ENCODE assay signal across 27 mouse cellular contexts in genomic region chr10:127962451-127962850, GRCm38 (mm10). TPM values are rescaled to one million over a fixed set of nuclear protein-coding genes. Genes with fewer than 3 reads are reported as not detected.
DNase-seq lines count a peak whose midpoint lies in the region; ATAC-seq and TF ChIP-seq lines count a peak whose summit lies in the region.
"Had no signal": no experiment of that assay in that cellular context is flagged by ENCODE, and none has a peak within 500 bp of the region (broad histone marks: within the 10 kb centered on the region; RNA-seq: fewer than 3 reads in every experiment).

No protein-coding gene starts in this region.

- intact Hi-C loops in heart, adult 2 months (cut with DNase I): no loop called here
- intact Hi-C loops in heart, postnatal 14 days (cut with DNase I): no loop called here

- H3K27ac ChIP-seq in heart, adult 2 months: no peak overlapping the region
- H3K27ac ChIP-seq in liver, adult 2 months (replicated peaks; ENCODE audit: insufficient read depth, low read depth, low read length): 0 out of 2 replicates have a peak overlapping the region, but pooled peaks have one; percentile 41
- no peak overlapping the region for H3K27ac ChIP-seq in liver, embryonic 12.5 days
- H3K27ac ChIP-seq: embryonic facial prominence, embryonic 13.5 days; embryonic facial prominence, embryonic 15.5 days; forebrain, embryonic 10.5 days; forebrain, embryonic 12.5 days had no signal

- no peak for TF ChIP-seq EP300 in heart, adult 2 months (IDR thresholded peaks at IDR 0.05; ENCODE audit: insufficient read depth, low read depth, low read length)

- WGBS in heart, adult 2 months: 60% methylated on average over 3 of the region's 3 CpGs
- WGBS in liver, adult 2 months: 34% methylated on average over 3 of the region's 3 CpGs
- WGBS in liver, embryonic 12.5 days (ENCODE audit: insufficient replicate concordance): 61% methylated on average over 3 of the region's 3 CpGs

- ATAC-seq in liver, embryonic 12.5 days: no peak
- ATAC-seq: forebrain, embryonic 14.5 days had no signal

- TF ChIP-seq CTCF in heart, adult 2 months (IDR thresholded peaks at IDR 0.05): 0 out of 2 replicates have a peak, but pooled peaks have one; percentile 5
- TF ChIP-seq CTCF in liver, adult 2 months (IDR thresholded peaks at IDR 0.05; ENCODE audit: low read depth, low read length): no peak

- no peak overlapping the region for H3K4me3 ChIP-seq in heart, adult 2 months
- no peak overlapping the region for H3K4me3 ChIP-seq in liver, adult 2 months (ENCODE audit: insufficient read depth, low read depth, low read length)
- H3K4me3 ChIP-seq in liver, embryonic 12.5 days: no peak overlapping the region
- H3K4me3 ChIP-seq: embryonic facial prominence, embryonic 13.5 days; embryonic facial prominence, embryonic 15.5 days; erythroblast, embryonic 14.5 days; forebrain, embryonic 10.5 days; forebrain, embryonic 12.5 days had no signal

- no peaks in the 10 kb centered on the region for H3K27me3 ChIP-seq in heart, adult 2 months (ENCODE audit: control insufficient read depth, insufficient read depth, low read length)
- no peaks in the 10 kb centered on the region for H3K27me3 ChIP-seq in liver, adult 2 months (ENCODE audit: control insufficient read depth, insufficient read depth, low read length)
- no peaks in the 10 kb centered on the region for H3K27me3 ChIP-seq in liver, embryonic 12.5 days (replicated peaks)
- H3K27me3 ChIP-seq: embryonic facial prominence, embryonic 13.5 days; embryonic facial prominence, embryonic 15.5 days; forebrain, embryonic 12.5 days had no signal

- peaks cover 3% of the 10 kb centered on the region; the same call in 1 of the 2 replicates for H3K4me1 ChIP-seq in heart, adult 2 months (ENCODE audit: control insufficient read depth, insufficient read depth, low read length)
- H3K4me1 ChIP-seq in liver, adult 2 months (ENCODE audit: control insufficient read depth, insufficient read depth, low read length): peaks cover 10% of the 10 kb centered on the region
- H3K4me1 ChIP-seq in liver, embryonic 12.5 days: no peaks in the 10 kb centered on the region
- H3K4me1 ChIP-seq: embryonic facial prominence, embryonic 13.5 days; embryonic facial prominence, embryonic 15.5 days; forebrain, embryonic 10.5 days; forebrain, embryonic 12.5 days had no signal

- no peaks in the 10 kb centered on the region for H3K9me3 ChIP-seq in liver, embryonic 12.5 days (replicated peaks)
- H3K9me3 ChIP-seq: embryonic facial prominence, embryonic 13.5 days; embryonic facial prominence, embryonic 15.5 days; forebrain, embryonic 12.5 days had no signal

- no peaks in the 10 kb centered on the region for H3K36me3 ChIP-seq in heart, adult 2 months (ENCODE audit: control insufficient read depth, insufficient read depth, low read length)
- no peaks in the 10 kb centered on the region for H3K36me3 ChIP-seq in liver, adult 2 months (ENCODE audit: control insufficient read depth, insufficient read depth, low read length)
- H3K36me3 ChIP-seq in liver, embryonic 12.5 days: no peaks in the 10 kb centered on the region
- H3K36me3 ChIP-seq: embryonic facial prominence, embryonic 13.5 days; embryonic facial prominence, embryonic 15.5 days; forebrain, embryonic 10.5 days; forebrain, embryonic 12.5 days had no signal

- no peak for TF ChIP-seq POLR2A in heart, adult 2 months (IDR thresholded peaks at IDR 0.05; ENCODE audit: insufficient read depth, low read depth, low read length)
- TF ChIP-seq POLR2A in liver, adult 2 months (IDR thresholded peaks at IDR 0.05; ENCODE audit: extremely low read depth, insufficient read depth, low read length): no peak

- no peak overlapping the region for H3K9ac ChIP-seq in heart, adult 2 months (ENCODE audit: low read depth, low read length)
- H3K9ac ChIP-seq in liver, adult 2 months (ENCODE audit: low read depth, low read length): no peak overlapping the region
- H3K9ac ChIP-seq in liver, embryonic 12.5 days: no peak overlapping the region
- H3K9ac ChIP-seq: embryonic facial prominence, embryonic 13.5 days; embryonic facial prominence, embryonic 15.5 days; forebrain, embryonic 12.5 days had no signal

- DNase-seq in heart, adult 2 months: no peak
- DNase-seq in heart, postnatal 14 days: no peak
- DNase-seq in kidney, adult 9 months: peak; percentile 77
- DNase-seq in kidney, postnatal 10 days: no peak
- peak; percentile 73 for DNase-seq in liver, adult 2 months (ENCODE audit: extremely low read depth, low read depth, low spot score)
- DNase-seq: adrenal gland, adult 2 months; adrenal gland, postnatal 10 days; adrenal gland, postnatal 25 days; cerebellum, adult 11 months; cerebellum, adult 18-20 months; cerebellum, adult 8-10 months; cerebellum, adult 9-11 months; cerebellum, postnatal 14 days; cerebellum, postnatal 36 days; embryo, embryonic 11 days had no signal

- no peak overlapping the region for H3K4me2 ChIP-seq in liver, embryonic 12.5 days
- H3K4me2 ChIP-seq: embryonic facial prominence, embryonic 13.5 days; embryonic facial prominence, embryonic 15.5 days; forebrain, embryonic 12.5 days had no signal

- H3K79me2 ChIP-seq in heart, adult 2 months (replicated peaks; ENCODE audit: control insufficient read depth, insufficient read depth, low read length): no peaks in the 10 kb centered on the region
- H3K79me2 ChIP-seq in liver, adult 2 months (ENCODE audit: control insufficient read depth, insufficient read depth, low read length): no peaks in the 10 kb centered on the region

RNA-seq across cellular contexts. Expression of gene Hsd17b6, which starts 45.0 kb away (rescaled TPM):
- total RNA-seq in heart, adult 2 months (2021): not detected
- not detected in 2 replicates for polyA plus RNA-seq in heart, adult 2 months (2012; rRNA removed)
- total RNA-seq in heart, postnatal 14 days (2021): not detected
- total RNA-seq in liver, adult 2 months (2014; rRNA removed): 468 and 651 TPM in 2 replicates
- polyA plus RNA-seq in liver, adult 2 months (2012; rRNA removed): 229 and 364 TPM in 2 replicates
- 0.17 TPM in 1 of 2 replicates, not detected in the other for polyA plus RNA-seq in liver, embryonic 12.5 days (2016; fragmentation: Nextera tagmentation; extraction: Ambion mirVana)
- total RNA-seq: adrenal gland, postnatal 25 days; common myeloid progenitor, adult 5-6 weeks; MEL had no signal
- polyA plus RNA-seq: adrenal gland, adult 2 months; brain, embryonic 14.5 days; C2C12; embryonic facial prominence, embryonic 11.5 days; embryonic facial prominence, embryonic 13.5 days; erythroblast, embryonic 14.5 days; forebrain, embryonic 10.5 days; forebrain, embryonic 12.5 days; forebrain, embryonic 14.5 days had no signal

RNA-seq across cellular contexts. Expression of gene Prim1, which starts 52.5 kb away (rescaled TPM):
- 1 to 10 TPM; 1.7 TPM for total RNA-seq in heart, adult 2 months (2021)
- 1.2 and 2.0 TPM in 2 replicates for polyA plus RNA-seq in heart, adult 2 months (2012; rRNA removed)
- 1 to 10 TPM; 2.6 to 4.5 TPM for total RNA-seq in heart, postnatal 14 days (2021)
- total RNA-seq in liver, adult 2 months (2014; rRNA removed): 3.5 and 5.5 TPM in 2 replicates
- 1.3 and 1.5 TPM in 2 replicates for polyA plus RNA-seq in liver, adult 2 months (2012; rRNA removed)
- 88.9 and 93.3 TPM in 2 replicates for polyA plus RNA-seq in liver, embryonic 12.5 days (2016; fragmentation: Nextera tagmentation; extraction: Ambion mirVana)

Comparison
In these comparisons a context has a peak if more than half of its experiments do, and no peak if none do; other contexts are left out.
1. DNase-seq: peak in kidney, adult 9 months (single experiment) and liver, adult 2 months (single experiment); none in heart, adult 2 months (0 of 2), heart, postnatal 14 days (0 of 2) and kidney, postnatal 10 days (single experiment).
2. RNA of gene Hsd17b6, which starts 45.0 kb away (total RNA-seq): 468 to 651 TPM in liver, adult 2 months; not detected in heart, postnatal 14 days and not detected in heart, adult 2 months; every median in the first group is over 100 times any median in the second.